ENCODE assay signal across 1 mouse cellular context in genomic region chr2:33592931-33593555, GRCm38 (mm10).
TF ChIP-seq lines count a peak whose summit lies in the region.

No protein-coding gene starts in this region.

TF ChIP-seq in CH12.LX, 34 proteins besides CTCF, POLR2A, EP300 and RAD21 (continued from another document):
- TF ChIP-seq ZMIZ1 (IDR thresholded peaks at IDR 0.05; ENCODE audit: low read depth, low read length) (no peak), BHLHE40 (IDR thresholded peaks at IDR 0.05; ENCODE audit: low read depth, low read length) (peak; percentile 72), MAZ (IDR thresholded peaks at IDR 0.05; ENCODE audit: low read depth, low read length) (peak; percentile 68; the same call in 1 of the 2 replicates), ZNF384 (IDR thresholded peaks at IDR 0.05; ENCODE audit: low read depth, low read length) (no peak), TCF12 (IDR thresholded peaks at IDR 0.05; ENCODE audit: low read depth, low read length) (peak; percentile 64; the same call in 1 of the 2 replicates), MAFK (IDR thresholded peaks at IDR 0.05; ENCODE audit: insufficient replicate concordance, low read length) (no peak), GABPA (IDR thresholded peaks at IDR 0.05; ENCODE audit: insufficient replicate concordance, low read depth, low read length) (no peak), UBTF (IDR thresholded peaks at IDR 0.05; ENCODE audit: low read depth, low read length) (no peak), MEF2A (IDR thresholded peaks at IDR 0.05; ENCODE audit: borderline replicate concordance, low read depth, low read length) (peak; percentile 99), CHD2 (IDR thresholded peaks at IDR 0.05; ENCODE audit: low read length) (no peak)
TF ChIP-seq in CH12.LX: peak in this region for 12.
